Mouse (Mus musculus) megakaryocyte, embryonic 14.5 days (primary cell): Measurements from ENCODE around the gene Pkig. TPM values are rescaled to one million over a fixed set of nuclear protein-coding genes. Genes with fewer than 3 reads are reported as not detected.

ENCODE experiments used
- H3K27me3 ChIP-seq: replicated peaks from 2 replicates; pipeline ENCODE3; 2012; ENCODE audit warnings: inconsistent platforms
- H3K36me3 ChIP-seq: replicated peaks from 2 replicates; pipeline ENCODE3; 2012; ENCODE audit warnings: low read length, inconsistent platforms, mixed read lengths
- H3K4me1 ChIP-seq: 2 replicates; pipeline ENCODE4 v1.6.1; 2012; ENCODE audit warnings: inconsistent platforms
- H3K4me3 ChIP-seq: replicated peaks from 2 replicates; pipeline ENCODE3; 2012; ENCODE audit warnings: moderate library complexity, mild to moderate bottlenecking, inconsistent platforms
- H3K9me3 ChIP-seq: 2 replicates; pipeline ENCODE4 v1.6.1; 2012; ENCODE audit warnings: inconsistent platforms
- FLI1 ChIP-seq: IDR thresholded peaks from 2 replicates; pipeline ENCODE4 v1.6.1; 2012; ENCODE audit warnings: low read length, inconsistent platforms, mixed read lengths
- GATA1 ChIP-seq: IDR thresholded peaks from 3 replicates; pipeline ENCODE4 v1.6.1; 2012; ENCODE audit warnings: mixed read lengths, low read length, inconsistent platforms, borderline replicate concordance
- polyA plus RNA-seq: library from polyadenylated mRNA; stranded (reverse); fragments of >175 nt; gene quantifications from 2 replicates; pipeline ENCODE4 v1.2.3, GENCODE M21; 2012; ENCODE audit warnings: low replicate concordance; ENCODE audit not compliant: insufficient read depth

Gene Pkig
- 348 and 581 TPM in 2 replicates for polyA plus RNA-seq

- Histone ChIP-seq H3K36me3 (peaks cover 4% of the 10 kb centered on the region), H3K9me3 (no peaks in the 10 kb centered on the region), H3K4me3 (peak within 1 kb of the TSS; percentile 95), H3K27me3 (no peaks in the 10 kb centered on the region), H3K4me1 (peaks cover 55% of the 10 kb centered on the region)
- TF ChIP-seq GATA1 (no peak), FLI1 (no peak)
Measured at GRCm38 (mm10) chr2:163657975-163658886, at the start of gene Pkig. Pkig (plus strand) TSS chr2:163658386.

DNA sequence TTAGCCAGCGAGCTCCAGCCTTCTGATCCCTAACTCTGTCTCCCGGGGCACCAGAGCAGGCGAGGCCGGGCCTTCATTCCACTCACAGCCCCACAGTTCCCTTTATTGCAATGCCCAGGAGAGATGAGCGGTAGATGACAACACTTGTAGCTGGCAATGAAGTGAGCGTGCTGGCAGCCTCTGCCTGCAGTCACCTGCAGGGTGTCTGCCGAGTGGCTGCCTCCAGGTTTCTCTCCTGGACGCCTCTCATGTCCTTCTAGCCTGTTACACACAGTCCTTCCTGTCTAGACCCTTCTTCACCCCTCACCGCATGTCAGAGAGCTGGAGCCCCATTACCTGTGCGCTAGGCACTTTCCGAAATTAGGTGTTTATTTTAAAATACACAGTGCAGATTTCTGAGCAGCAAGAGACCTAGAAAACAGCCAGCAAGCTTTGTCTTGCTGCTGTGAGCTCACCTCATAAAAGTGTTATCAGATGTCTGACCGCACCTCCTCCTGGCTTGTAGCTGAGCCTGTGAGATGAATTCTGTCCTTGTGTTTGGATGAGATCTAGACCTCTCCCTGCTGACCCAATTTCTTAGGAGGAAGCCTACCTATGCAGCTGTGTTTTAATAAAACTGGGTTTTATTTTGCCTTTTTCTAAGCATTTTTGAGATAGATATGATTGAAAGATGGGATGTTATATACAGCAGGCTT is 48.8 kb upstream of the Pkig start:
- no peak overlapping the region for H3K4me3 ChIP-seq
- peaks cover 79% of the 10 kb centered on the region for H3K36me3 ChIP-seq
- no peaks in the 10 kb centered on the region for H3K9me3 ChIP-seq

GRCm38 (mm10) chr2:163611176-163611575 is 47.0 kb upstream of the Pkig start:
- Histone ChIP-seq H3K36me3 (peaks cover 93% of the 10 kb centered on the region), H3K4me3 (no peak overlapping the region), H3K4me1 (peaks cover 21% of the 10 kb centered on the region), H3K9me3 (no peaks in the 10 kb centered on the region), H3K27me3 (no peaks in the 10 kb centered on the region)
- TF ChIP-seq FLI1, result no peak
- TF ChIP-seq GATA1, result no peak

More for the DNA sequence above, 48.8 kb upstream of the Pkig start:
- TF ChIP-seq GATA1 (no peak), FLI1 (no peak)
- no peaks in the 10 kb centered on the region for H3K27me3 ChIP-seq
- H3K4me1 ChIP-seq, result peaks cover 36% of the 10 kb centered on the region

- Histone ChIP-seq H3K4me3 (no peak overlapping the region), H3K27me3 (no peaks in the 10 kb centered on the region), H3K4me1 (peaks cover 13% of the 10 kb centered on the region; the same call in 1 of the 2 replicates), H3K36me3 (peaks cover 96% of the 10 kb centered on the region), H3K9me3 (no peaks in the 10 kb centered on the region)
- TF ChIP-seq FLI1, result no peak
- no peak for TF ChIP-seq GATA1
Measured at GRCm38 (mm10) chr2:163613206-163613605, 45.0 kb upstream of the Pkig start.

DNA sequence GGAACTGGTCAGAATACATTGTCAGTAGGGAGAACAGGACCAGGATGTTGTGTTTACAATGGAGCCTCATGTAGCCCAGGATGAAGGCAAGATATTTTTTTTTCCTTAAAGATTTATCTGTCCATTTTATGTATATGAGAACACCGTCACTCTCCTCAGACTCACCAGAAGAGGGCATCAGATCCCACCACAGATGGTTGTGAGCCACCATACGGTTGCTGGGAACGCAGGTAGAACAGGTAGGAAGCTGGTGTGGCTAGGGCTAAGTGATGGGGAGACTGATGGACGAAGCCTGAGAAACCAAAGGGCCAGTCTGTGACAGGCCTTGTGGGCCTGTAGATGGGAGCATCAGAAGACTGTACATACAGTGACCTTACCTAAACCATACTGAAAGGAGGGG is 44.2 kb upstream of the Pkig start:
- Histone ChIP-seq H3K27me3 (no peaks in the 10 kb centered on the region), H3K4me1 (peaks cover 13% of the 10 kb centered on the region), H3K9me3 (no peaks in the 10 kb centered on the region), H3K4me3 (no peak overlapping the region), H3K36me3 (peaks cover 99% of the 10 kb centered on the region)
- TF ChIP-seq FLI1 (no peak), GATA1 (no peak)

DNA sequence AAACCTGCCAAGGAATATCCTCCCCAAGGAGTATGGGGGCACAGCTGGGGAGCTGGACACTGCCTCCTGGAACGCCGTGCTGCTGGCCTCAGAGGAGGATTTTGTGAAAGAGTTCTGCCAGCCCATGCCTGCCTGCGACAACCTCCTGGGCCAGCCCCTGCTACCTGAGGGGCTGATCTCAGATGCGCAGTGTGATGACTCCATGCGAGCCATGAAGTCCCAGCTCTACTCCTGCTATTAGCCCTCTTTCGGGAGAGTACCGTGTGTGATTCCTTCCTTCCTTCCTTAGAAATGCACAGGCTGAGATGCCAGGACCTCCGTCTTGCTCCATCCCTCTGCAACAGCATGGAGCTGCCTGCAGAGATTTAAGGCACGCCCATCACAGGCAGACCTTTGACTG is 42.8 kb upstream of the Pkig start:
- Histone ChIP-seq H3K9me3 (no peaks in the 10 kb centered on the region), H3K27me3 (no peaks in the 10 kb centered on the region), H3K36me3 (peaks cover 99% of the 10 kb centered on the region), H3K4me1 (peaks cover 18% of the 10 kb centered on the region), H3K4me3 (no peak overlapping the region)
- TF ChIP-seq FLI1 (no peak), GATA1 (no peak)

GRCm38 (mm10) chr2:163615906-163616651 is 42.1 kb upstream of the Pkig start:
- Histone ChIP-seq H3K36me3 (peaks cover 99% of the 10 kb centered on the region), H3K4me3 (no peak overlapping the region)
- no peak for TF ChIP-seq FLI1
- TF ChIP-seq GATA1, result no peak

DNA sequence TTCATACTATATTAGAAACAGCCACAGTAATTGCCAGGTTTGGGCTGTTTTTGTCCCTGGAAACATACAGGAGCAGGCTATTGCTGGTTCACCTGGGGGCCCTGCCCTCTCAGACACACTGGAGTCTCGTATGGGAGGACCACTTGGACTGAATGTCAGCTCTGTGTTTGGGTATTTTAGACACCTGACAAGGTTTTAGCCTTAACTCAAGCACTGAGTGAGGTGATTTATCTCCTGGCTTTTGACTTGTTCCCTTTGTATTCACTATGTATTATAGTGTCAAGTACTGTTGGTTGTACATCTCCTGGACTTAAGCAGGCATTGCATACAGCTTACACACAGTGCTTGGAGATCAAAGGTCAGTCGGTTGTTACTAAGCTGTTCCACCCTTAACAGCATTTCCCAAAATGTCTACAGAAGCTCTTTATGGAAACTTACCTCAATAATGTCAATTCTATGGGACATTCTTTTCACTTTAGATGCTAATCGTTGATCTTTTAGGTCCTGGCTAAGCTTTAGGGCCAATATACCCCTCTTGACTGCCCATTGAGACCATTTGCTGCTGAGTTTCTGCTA is 41.4 kb upstream of the Pkig start:
- Histone ChIP-seq H3K36me3 (peaks cover 98% of the 10 kb centered on the region), H3K27me3 (no peaks in the 10 kb centered on the region), H3K4me1 (peaks cover 13% of the 10 kb centered on the region), H3K9me3 (no peaks in the 10 kb centered on the region), H3K4me3 (no peak overlapping the region)
- TF ChIP-seq GATA1, result no peak
- TF ChIP-seq FLI1, result no peak

More at GRCm38 (mm10) chr2:163615906-163616651, 42.1 kb upstream of the Pkig start:
- H3K27me3 ChIP-seq, result no peaks in the 10 kb centered on the region
- peaks cover 16% of the 10 kb centered on the region for H3K4me1 ChIP-seq
- H3K9me3 ChIP-seq, result no peaks in the 10 kb centered on the region

DNA sequence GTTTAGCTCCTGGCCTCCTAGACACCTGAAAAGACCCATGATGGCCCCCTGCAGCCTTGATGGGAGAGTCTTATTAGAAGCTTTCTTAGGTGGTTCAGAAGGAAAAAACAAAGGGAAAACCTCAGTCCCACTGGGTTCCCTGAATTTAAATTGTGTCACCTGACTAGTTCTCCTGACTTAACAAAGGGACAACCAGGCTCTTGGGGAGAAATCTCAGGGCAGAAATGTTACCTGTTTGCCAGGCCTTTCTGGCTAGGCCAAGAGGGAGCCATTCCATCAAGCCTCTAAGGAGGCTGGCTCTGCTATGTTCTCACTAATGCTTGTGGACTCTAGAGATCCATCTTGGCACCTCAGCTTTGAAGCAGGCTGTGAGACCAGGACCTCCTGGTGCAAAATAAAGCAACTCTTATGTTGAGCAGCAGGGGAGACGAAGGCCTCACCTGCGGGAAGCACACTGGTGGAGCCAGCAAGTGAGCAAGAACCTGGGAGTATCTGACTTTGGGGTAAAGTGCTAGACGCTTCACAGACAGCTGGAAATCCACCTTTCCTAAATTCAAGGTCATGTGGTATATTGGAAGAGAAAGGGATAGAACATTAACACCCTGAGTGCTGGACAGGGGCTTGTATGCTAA is 40.8 kb upstream of the Pkig start:
- H3K27me3 ChIP-seq, result no peaks in the 10 kb centered on the region
- no peak overlapping the region for H3K4me3 ChIP-seq
- peaks cover 98% of the 10 kb centered on the region for H3K36me3 ChIP-seq
- H3K4me1 ChIP-seq, result peaks cover 10% of the 10 kb centered on the region
- H3K9me3 ChIP-seq, result no peaks in the 10 kb centered on the region
- TF ChIP-seq GATA1 (no peak), FLI1 (no peak)
